Mouse (Mus musculus) cerebellum, postnatal 10 days (tissue): ENCODE measurements around the gene Frem2.

Experiments
- DNase-seq, 2 experiments: peaks; one replicate each; pipeline ENCODE4 v3.0.0; 2021; ENCODE audit warnings: mixed read lengths in 2 of 2

Frem2 gene

GRCm38 (mm10) chr3:53465330-53465729 lies 191.8 kb downstream of the Frem2 start:
- no peak for DNase-seq

- peak in 1 of 2 experiments; percentile 38 for DNase-seq
These were observed 192.9 kb downstream of the Frem2 start for GRCm38 (mm10) chr3:53464146-53464698.
